Mouse (Mus musculus): Measurements from ENCODE around the gene Ptprk.

Ptprk gene

GRCm38 (mm10) chr10:28113879-28114278, 39.3 kb downstream of the Ptprk start:
- DNase-seq = no peak

GRCm38 (mm10) chr10:28116982-28117381, 42.4 kb downstream of the Ptprk start:
- no peak for DNase-seq

- no peak for DNase-seq
These were observed 44.3 kb downstream of the Ptprk start for GRCm38 (mm10) chr10:28118783-28119365.

- no peak for DNase-seq
These were observed 49.3 kb downstream of the Ptprk start for GRCm38 (mm10) chr10:28123881-28124280.

- no peak for DNase-seq
These were observed 53.4 kb downstream of the Ptprk start for GRCm38 (mm10) chr10:28128011-28128410.

- DNase-seq = no peak
These were observed 53.8 kb downstream of the Ptprk start for GRCm38 (mm10) chr10:28128450-28128849.

GRCm38 (mm10) chr10:28130422-28130821, 55.8 kb downstream of the Ptprk start:
- DNase-seq = no peak

GRCm38 (mm10) chr10:28133770-28134169, 59.1 kb downstream of the Ptprk start:
- no peak for DNase-seq

- no peak for DNase-seq
These were observed 63.8 kb downstream of the Ptprk start for GRCm38 (mm10) chr10:28138399-28138798.

GRCm38 (mm10) chr10:28144459-28144858, 69.8 kb downstream of the Ptprk start:
- DNase-seq = no peak

GRCm38 (mm10) chr10:28145326-28145725, 70.7 kb downstream of the Ptprk start:
- no peak for DNase-seq

GRCm38 (mm10) chr10:28155688-28156685, 81.4 kb downstream of the Ptprk start:
- DNase-seq = no peak

GRCm38 (mm10) chr10:28159716-28160115, 85.1 kb downstream of the Ptprk start:
- DNase-seq = no peak

GRCm38 (mm10) chr10:28161306-28161705, 86.7 kb downstream of the Ptprk start:
- DNase-seq = no peak

- no peak for DNase-seq
These were observed 89.6 kb downstream of the Ptprk start for GRCm38 (mm10) chr10:28164250-28164649.

- DNase-seq = no peak
These were observed 90.1 kb downstream of the Ptprk start for GRCm38 (mm10) chr10:28164746-28165145.

- DNase-seq = no peak
These were observed 92.0 kb downstream of the Ptprk start for GRCm38 (mm10) chr10:28166610-28167009.

GRCm38 (mm10) chr10:28167097-28167496, 92.5 kb downstream of the Ptprk start:
- no peak for DNase-seq

GRCm38 (mm10) chr10:28171196-28171595, 96.6 kb downstream of the Ptprk start:
- no peak for DNase-seq

- no peak for DNase-seq
These were observed 104.3 kb downstream of the Ptprk start for GRCm38 (mm10) chr10:28178876-28179275.

- no peak for DNase-seq
These were observed 107.5 kb downstream of the Ptprk start for GRCm38 (mm10) chr10:28182081-28182480.

- DNase-seq = no peak
These were observed 110.1 kb downstream of the Ptprk start for GRCm38 (mm10) chr10:28184675-28185074.

GRCm38 (mm10) chr10:28185326-28185725, 110.7 kb downstream of the Ptprk start:
- no peak for DNase-seq
